Mouse (Mus musculus): ENCODE measurements around the gene Fcamr. TPM values are rescaled to one million over a fixed set of nuclear protein-coding genes. Genes with fewer than 3 reads are reported as not detected.

Fcamr gene
- polyA plus RNA-seq, 1 experiment from 2014 or later: not detected

DNA sequence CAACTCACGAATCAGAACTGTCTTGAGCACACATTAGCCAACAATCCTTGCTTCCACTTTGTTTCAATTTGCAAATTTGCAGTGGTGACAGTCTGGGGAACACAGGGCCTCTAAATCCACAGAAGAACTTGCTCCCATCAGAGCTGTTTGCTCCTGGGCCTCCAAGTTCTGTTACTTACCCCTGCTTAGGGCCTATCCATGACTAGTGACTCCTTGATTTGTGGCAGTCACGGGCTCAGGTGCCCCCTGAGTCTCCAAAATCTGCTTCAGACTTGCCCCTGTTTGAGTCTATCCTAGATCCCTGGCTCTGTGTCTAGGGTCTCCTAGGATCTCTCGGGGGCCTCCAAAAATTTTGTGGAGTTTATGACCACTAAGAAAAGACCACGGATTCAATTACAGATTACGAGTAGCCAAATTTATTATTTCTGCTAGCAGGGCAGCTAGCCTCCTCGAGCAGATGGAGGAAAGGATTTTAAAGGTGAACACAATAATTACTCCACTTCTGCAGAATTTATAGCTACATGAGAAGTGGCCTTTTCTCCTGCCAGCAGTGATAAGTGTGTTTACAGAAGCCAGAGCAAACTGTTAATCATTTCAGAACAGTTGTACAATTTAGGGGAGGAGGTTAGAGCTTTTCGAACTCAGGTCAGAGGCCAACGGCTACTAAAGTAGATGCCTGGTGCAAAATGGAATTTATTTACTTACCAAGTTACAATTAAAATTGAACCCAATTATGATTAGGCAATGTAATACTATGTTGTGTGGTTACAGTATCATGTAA, 40.1 kb downstream of the Fcamr start:
- H3K4me3 ChIP-seq (replicated peaks; ENCODE audit: low read length): no peak overlapping the region
- ATAC-seq (ENCODE audit: low FRiP score): no peak

DNA sequence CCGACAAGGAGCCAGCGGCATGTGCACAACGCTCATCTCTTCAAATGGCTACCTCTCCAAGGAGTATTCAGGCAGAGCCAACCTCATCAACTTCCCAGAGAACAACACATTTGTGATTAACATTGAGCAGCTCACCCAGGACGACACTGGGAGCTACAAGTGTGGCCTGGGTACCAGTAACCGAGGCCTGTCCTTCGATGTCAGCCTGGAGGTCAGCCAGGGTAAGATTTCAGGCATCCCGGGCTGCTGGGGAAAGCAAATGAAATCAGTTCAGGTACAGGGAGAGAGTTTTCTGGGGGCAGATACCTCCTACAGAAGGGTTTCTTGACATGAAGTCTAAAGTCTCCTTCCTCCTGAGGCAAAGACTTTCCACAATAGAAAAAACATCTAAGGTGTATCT, 40.9 kb downstream of the Fcamr start:
- Histone ChIP-seq H3K9ac (no peak overlapping the region), H3K4me3 (replicated peaks; ENCODE audit: low read length) (no peak overlapping the region), H3K9me3 (ENCODE audit: control insufficient read depth, low read length) (no peaks in the 10 kb centered on the region), H3K4me2 (replicated peaks) (no peak overlapping the region), H3K4me1 (replicated peaks; ENCODE audit: control insufficient read depth, insufficient read depth, low read length) (no peaks in the 10 kb centered on the region), H3K27me3 (ENCODE audit: control insufficient read depth, insufficient read depth, low read length) (no peaks in the 10 kb centered on the region), H3K27ac (no peak overlapping the region), H3K36me3 (replicated peaks; ENCODE audit: control insufficient read depth, insufficient read depth) (no peaks in the 10 kb centered on the region)
- WGBS: 91% methylated on average over 7 of the region's 7 CpGs
- ATAC-seq (ENCODE audit: low FRiP score) (no peak), DNase-seq (ENCODE audit: low spot score) (no peak)

More for the DNA sequence above, 40.1 kb downstream of the Fcamr start:
- Histone ChIP-seq H3K4me2 (replicated peaks) (no peak overlapping the region), H3K9ac (no peak overlapping the region), H3K27me3 (ENCODE audit: control insufficient read depth, insufficient read depth, low read length) (no peaks in the 10 kb centered on the region), H3K9me3 (ENCODE audit: control insufficient read depth, low read length) (no peaks in the 10 kb centered on the region), H3K36me3 (replicated peaks; ENCODE audit: control insufficient read depth, insufficient read depth) (no peaks in the 10 kb centered on the region), H3K4me1 (replicated peaks; ENCODE audit: control insufficient read depth, insufficient read depth, low read length) (no peaks in the 10 kb centered on the region), H3K27ac (no peak overlapping the region)
- no peak for DNase-seq (ENCODE audit: low spot score)
- 84% methylated on average over 8 of the region's 8 CpGs for WGBS

DNA sequence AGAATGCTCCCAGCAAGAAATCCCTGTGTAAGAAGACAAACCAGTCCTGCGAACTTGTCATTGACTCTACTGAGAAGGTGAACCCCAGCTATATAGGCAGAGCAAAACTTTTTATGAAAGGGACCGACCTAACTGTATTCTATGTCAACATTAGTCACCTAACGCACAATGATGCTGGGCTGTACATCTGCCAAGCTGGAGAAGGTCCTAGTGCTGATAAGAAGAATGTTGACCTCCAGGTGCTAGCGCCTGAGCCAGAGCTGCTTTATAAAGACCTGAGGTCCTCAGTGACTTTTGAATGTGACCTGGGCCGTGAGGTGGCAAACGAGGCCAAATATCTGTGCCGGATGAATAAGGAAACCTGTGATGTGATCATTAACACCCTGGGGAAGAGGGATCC, 43.8 kb downstream of the Fcamr start:
- H3K27me3 ChIP-seq (ENCODE audit: control insufficient read depth, insufficient read depth, low read length): no peaks in the 10 kb centered on the region
- H3K4me2 ChIP-seq (replicated peaks): no peak overlapping the region
- ATAC-seq (ENCODE audit: low FRiP score): no peak
- no peak overlapping the region for H3K9ac ChIP-seq
- H3K4me1 ChIP-seq (replicated peaks; ENCODE audit: control insufficient read depth, insufficient read depth, low read length): no peaks in the 10 kb centered on the region
- no peak overlapping the region for H3K27ac ChIP-seq
- DNase-seq (ENCODE audit: low spot score): no peak
- WGBS: 91% methylated on average over 7 of the region's 7 CpGs
- H3K4me3 ChIP-seq (replicated peaks; ENCODE audit: low read length): no peak overlapping the region
- no peaks in the 10 kb centered on the region for H3K36me3 ChIP-seq (replicated peaks; ENCODE audit: control insufficient read depth, insufficient read depth)
- H3K9me3 ChIP-seq (ENCODE audit: control insufficient read depth, low read length): no peaks in the 10 kb centered on the region

DNA sequence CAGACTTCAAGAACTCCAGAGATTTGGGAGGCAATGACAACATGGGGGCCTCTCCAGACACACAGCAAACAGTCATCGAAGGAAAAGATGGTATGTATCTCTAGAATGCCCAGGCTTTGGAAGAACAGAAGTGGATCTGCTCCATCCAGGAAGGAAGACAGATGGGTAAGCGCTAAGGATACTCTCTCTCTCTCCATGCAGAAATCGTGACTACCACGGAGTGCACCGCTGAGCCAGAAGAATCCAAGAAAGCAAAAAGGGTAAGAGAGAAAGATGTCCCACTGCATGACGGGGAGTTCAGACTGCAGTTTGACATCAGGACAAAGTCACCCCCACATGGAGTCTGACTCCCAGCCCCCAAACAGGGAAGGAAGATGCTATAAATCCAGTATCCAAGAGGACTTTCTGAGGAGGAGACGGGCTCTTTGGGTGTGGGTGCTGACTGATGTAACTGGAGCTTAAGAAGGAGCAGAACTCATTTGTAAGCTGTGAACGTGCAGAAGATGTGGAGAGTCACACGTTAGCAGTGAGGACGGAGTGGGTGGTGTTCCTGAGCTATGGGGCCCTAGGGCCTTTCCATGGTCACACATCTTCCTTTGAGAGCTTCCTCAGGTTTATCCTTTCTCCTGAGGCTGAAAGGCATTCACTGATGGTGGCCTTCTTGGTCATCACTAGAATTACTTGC, 49.0 kb downstream of the Fcamr start:
- H3K9ac ChIP-seq: no peak overlapping the region
- H3K4me1 ChIP-seq (replicated peaks; ENCODE audit: control insufficient read depth, insufficient read depth, low read length): no peaks in the 10 kb centered on the region
- H3K27me3 ChIP-seq (ENCODE audit: control insufficient read depth, insufficient read depth, low read length): no peaks in the 10 kb centered on the region
- no peak overlapping the region for H3K27ac ChIP-seq
- WGBS: 95% methylated on average over 10 of the region's 10 CpGs
- H3K9me3 ChIP-seq (ENCODE audit: control insufficient read depth, low read length): no peaks in the 10 kb centered on the region
- DNase-seq (ENCODE audit: low spot score) (no peak), ATAC-seq (ENCODE audit: low FRiP score) (no peak)
- H3K4me3 ChIP-seq (replicated peaks; ENCODE audit: low read length): no peak overlapping the region
- H3K36me3 ChIP-seq (replicated peaks; ENCODE audit: control insufficient read depth, insufficient read depth): no peaks in the 10 kb centered on the region
- H3K4me2 ChIP-seq (replicated peaks): no peak overlapping the region

DNA sequence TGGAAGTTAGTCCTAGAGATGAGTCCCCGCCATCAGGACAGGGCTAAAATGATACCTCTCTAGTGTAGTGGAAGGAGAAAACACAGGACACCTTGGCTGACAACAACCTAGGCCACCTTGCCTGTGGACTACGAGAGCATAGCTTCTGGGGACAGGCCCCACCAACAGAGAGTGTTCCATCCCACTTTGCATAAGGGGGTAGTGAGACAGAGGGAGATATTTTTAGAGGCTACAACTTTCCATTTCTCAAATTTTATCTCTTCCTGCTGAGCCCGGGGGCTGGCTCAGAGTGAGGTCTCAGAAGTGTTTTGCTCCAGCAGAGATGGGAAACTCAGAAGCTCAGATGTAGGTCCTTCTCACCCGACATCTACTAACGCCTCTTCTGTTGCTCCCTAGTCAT, 49.7 kb downstream of the Fcamr start:
- Histone ChIP-seq H3K27me3 (ENCODE audit: control insufficient read depth, insufficient read depth, low read length) (no peaks in the 10 kb centered on the region), H3K9me3 (ENCODE audit: control insufficient read depth, low read length) (no peaks in the 10 kb centered on the region), H3K27ac (no peak overlapping the region), H3K4me2 (replicated peaks) (no peak overlapping the region), H3K4me1 (replicated peaks; ENCODE audit: control insufficient read depth, insufficient read depth, low read length) (no peaks in the 10 kb centered on the region), H3K36me3 (replicated peaks; ENCODE audit: control insufficient read depth, insufficient read depth) (no peaks in the 10 kb centered on the region), H3K4me3 (replicated peaks; ENCODE audit: low read length) (no peak overlapping the region), H3K9ac (no peak overlapping the region)
- 84% methylated on average over 5 of the region's 5 CpGs for WGBS
- DNase-seq (ENCODE audit: low spot score) (no peak), ATAC-seq (ENCODE audit: low FRiP score) (no peak)

DNA sequence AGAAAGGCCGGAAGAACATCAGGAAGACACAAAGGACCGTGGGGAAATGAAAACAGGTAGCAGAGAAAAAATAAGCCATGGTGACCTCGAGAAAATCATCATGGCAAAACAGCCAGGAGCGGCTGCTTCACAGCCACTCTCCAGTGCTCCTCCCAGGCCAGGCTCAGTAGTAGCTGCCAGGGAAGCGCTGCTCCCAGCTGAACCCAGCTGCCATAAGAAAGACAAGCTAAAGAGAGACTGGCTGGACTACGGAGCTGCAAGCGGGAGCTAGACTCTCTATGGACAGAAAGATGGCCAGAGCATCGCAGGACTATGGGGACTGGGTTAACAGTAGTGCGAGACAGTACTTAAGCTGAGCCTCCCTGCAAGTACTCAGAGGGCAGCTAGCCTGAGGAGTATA, 54.1 kb downstream of the Fcamr start:
- H3K9me3 ChIP-seq (ENCODE audit: control insufficient read depth, low read length): no peaks in the 10 kb centered on the region
- H3K27ac ChIP-seq: no peak overlapping the region
- no peaks in the 10 kb centered on the region for H3K27me3 ChIP-seq (ENCODE audit: control insufficient read depth, insufficient read depth, low read length)
- DNase-seq (ENCODE audit: low spot score) (no peak), ATAC-seq (ENCODE audit: low FRiP score) (no peak)
- WGBS: 82% methylated on average over 9 of the region's 9 CpGs
- no peak overlapping the region for H3K4me2 ChIP-seq (replicated peaks)
- H3K36me3 ChIP-seq (replicated peaks; ENCODE audit: control insufficient read depth, insufficient read depth): no peaks in the 10 kb centered on the region
- H3K4me3 ChIP-seq (replicated peaks; ENCODE audit: low read length): no peak overlapping the region
- H3K9ac ChIP-seq: no peak overlapping the region
- H3K4me1 ChIP-seq (replicated peaks; ENCODE audit: control insufficient read depth, insufficient read depth, low read length): no peaks in the 10 kb centered on the region

DNA sequence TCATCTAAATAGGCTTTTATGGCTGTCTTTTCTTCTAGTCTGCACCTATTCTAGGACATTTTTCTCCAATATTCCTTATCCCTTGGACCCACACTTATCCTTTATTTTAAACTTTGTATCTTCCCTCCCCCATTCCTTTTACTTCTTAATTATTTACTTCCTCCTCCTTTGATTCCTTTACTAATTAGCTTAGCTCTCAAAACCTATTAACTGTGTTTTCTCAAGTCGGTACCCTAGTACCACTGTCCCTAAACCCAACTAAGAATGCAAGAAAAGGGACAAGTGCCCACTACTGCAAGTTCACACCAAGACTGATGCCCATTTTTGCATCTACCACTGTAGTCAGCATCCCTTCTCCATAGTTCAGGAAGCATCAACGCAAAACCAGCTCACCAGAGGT, 55.0 kb downstream of the Fcamr start:
- WGBS: 88% methylated on average over 2 of the region's 2 CpGs
- ATAC-seq (ENCODE audit: low FRiP score) (no peak), DNase-seq (ENCODE audit: low spot score) (no peak)
- H3K27ac ChIP-seq: no peak overlapping the region
- H3K27me3 ChIP-seq (ENCODE audit: control insufficient read depth, insufficient read depth, low read length): no peaks in the 10 kb centered on the region
- H3K4me3 ChIP-seq (replicated peaks; ENCODE audit: low read length): no peak overlapping the region
- no peaks in the 10 kb centered on the region for H3K9me3 ChIP-seq (ENCODE audit: control insufficient read depth, low read length)
- no peak overlapping the region for H3K4me2 ChIP-seq (replicated peaks)
- H3K4me1 ChIP-seq (replicated peaks; ENCODE audit: control insufficient read depth, insufficient read depth, low read length): no peaks in the 10 kb centered on the region
- H3K9ac ChIP-seq: no peak overlapping the region
- no peaks in the 10 kb centered on the region for H3K36me3 ChIP-seq (replicated peaks; ENCODE audit: control insufficient read depth, insufficient read depth)

DNA sequence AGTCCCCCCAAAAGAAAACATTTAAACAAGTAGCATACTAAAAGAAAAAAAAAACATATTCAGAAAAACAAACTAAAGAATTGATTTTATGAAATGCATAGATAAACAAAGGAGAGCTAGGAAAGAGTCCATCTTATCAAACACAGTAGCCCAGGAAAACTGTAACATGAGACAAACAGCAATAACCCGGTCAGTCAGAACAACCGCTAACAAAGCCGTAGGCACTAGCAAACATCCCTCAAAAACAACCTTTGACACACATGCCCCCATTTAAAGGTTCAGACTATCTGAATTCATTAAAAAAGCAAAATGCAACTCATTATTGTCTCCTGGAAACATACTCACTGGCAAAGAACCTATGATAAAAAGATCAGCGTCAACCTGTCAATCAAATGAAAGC, 56.8 kb downstream of the Fcamr start:
- Histone ChIP-seq H3K9ac (no peak overlapping the region), H3K27me3 (ENCODE audit: control insufficient read depth, insufficient read depth, low read length) (no peaks in the 10 kb centered on the region), H3K27ac (no peak overlapping the region), H3K4me2 (replicated peaks) (no peak overlapping the region), H3K4me1 (replicated peaks; ENCODE audit: control insufficient read depth, insufficient read depth, low read length) (no peaks in the 10 kb centered on the region), H3K9me3 (ENCODE audit: control insufficient read depth, low read length) (no peaks in the 10 kb centered on the region), H3K4me3 (replicated peaks; ENCODE audit: low read length) (no peak overlapping the region), H3K36me3 (replicated peaks; ENCODE audit: control insufficient read depth, insufficient read depth) (no peaks in the 10 kb centered on the region)
- WGBS: 87% methylated on average over 4 of the region's 4 CpGs
- DNase-seq (ENCODE audit: low spot score) (no peak), ATAC-seq (ENCODE audit: low FRiP score) (no peak)

DNA sequence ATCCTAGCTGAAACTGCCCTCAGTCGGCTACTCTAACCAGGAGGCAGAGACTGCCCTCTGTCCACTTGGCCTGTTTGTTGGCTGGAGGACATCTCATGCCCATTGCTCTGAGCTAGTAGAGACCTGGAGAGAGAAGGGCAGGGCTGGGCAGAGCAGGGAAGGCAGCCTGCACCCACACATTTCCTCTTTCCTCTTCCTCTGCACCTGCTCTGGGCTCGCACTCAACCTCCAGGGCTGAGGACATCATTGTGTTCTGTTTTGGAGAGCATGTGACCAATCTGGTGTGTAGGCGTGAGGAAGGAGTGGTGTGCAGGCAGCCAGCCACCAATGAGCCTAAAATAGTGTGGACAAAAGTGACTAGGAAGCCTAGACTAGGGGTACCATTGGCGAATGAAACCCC, 63.5 kb downstream of the Fcamr start:
- Histone ChIP-seq H3K27ac (no peak overlapping the region), H3K9me3 (ENCODE audit: control insufficient read depth, low read length) (no peaks in the 10 kb centered on the region), H3K4me2 (replicated peaks) (no peak overlapping the region), H3K27me3 (ENCODE audit: control insufficient read depth, insufficient read depth, low read length) (no peaks in the 10 kb centered on the region), H3K4me3 (replicated peaks; ENCODE audit: low read length) (no peak overlapping the region), H3K36me3 (replicated peaks; ENCODE audit: control insufficient read depth, insufficient read depth) (no peaks in the 10 kb centered on the region), H3K9ac (no peak overlapping the region), H3K4me1 (replicated peaks; ENCODE audit: control insufficient read depth, insufficient read depth, low read length) (no peaks in the 10 kb centered on the region)
- 77% methylated on average over 4 of the region's 4 CpGs for WGBS
- DNase-seq (ENCODE audit: low spot score): no peak
- ATAC-seq (ENCODE audit: low FRiP score): no peak

Data from hindbrain, embryonic 14.5 days (tissue).